Mouse (Mus musculus) heart, embryonic 12.5 days (tissue): ENCODE measurements around the gene Cytip. TPM values are rescaled to one million over a fixed set of nuclear protein-coding genes. Genes with fewer than 3 reads are reported as not detected.
A peak's percentile ranks its signal among the peaks of the same experiment; 100 is the strongest.

Experiments used
- ATAC-seq: fragments of 200-750 bp; cut with Nextera tagmentation; 2 replicates; pipeline ENCODE4 v1.8.0; 2017; ENCODE audit warnings: moderate TSS enrichment, moderate library complexity; ENCODE audit not compliant: insufficient number of reproducible peaks, low FRiP score
- H3K27ac ChIP-seq: fragments of 300-500 bp; sonication (generic); 2 replicates; pipeline ENCODE4 v1.5.1; 2016; ENCODE audit warnings: mild to moderate bottlenecking, moderate library complexity; ENCODE audit not compliant: poor library complexity, severe bottlenecking
- H3K27me3 ChIP-seq: fragments of 300-500 bp; sonication (generic); replicated peaks from 2 replicates; pipeline ENCODE4 v1.6.1; 2016; ENCODE audit warnings: mild to moderate bottlenecking, moderate library complexity
- H3K36me3 ChIP-seq: fragments of 300-500 bp; sonication (generic); 2 replicates; pipeline ENCODE4 v1.6.1; 2016; ENCODE audit warnings: mild to moderate bottlenecking, moderate library complexity
- H3K4me1 ChIP-seq: fragments of 300-500 bp; sonication (generic); replicated peaks from 2 replicates; pipeline ENCODE4 v1.6.1; 2016; ENCODE audit warnings: mild to moderate bottlenecking
- H3K4me2 ChIP-seq: fragments of 300-500 bp; sonication (generic); 2 replicates; pipeline ENCODE4 v1.6.1; 2016; ENCODE audit warnings: mild to moderate bottlenecking, moderate library complexity
- H3K4me3 ChIP-seq: fragments of 300-500 bp; sonication (generic); 2 replicates; pipeline ENCODE4 v1.5.1; 2016; ENCODE audit warnings: mild to moderate bottlenecking
- H3K9ac ChIP-seq: fragments of 300-500 bp; sonication (generic); 2 replicates; pipeline ENCODE4 v1.6.1; 2016; ENCODE audit warnings: mild to moderate bottlenecking, moderate library complexity
- H3K9me3 ChIP-seq: fragments of 300-500 bp; sonication (generic); replicated peaks from 2 replicates; pipeline ENCODE4 v1.6.1; 2016; ENCODE audit warnings: mild to moderate bottlenecking, moderate library complexity
- WGBS: fragments of 180-500 bp; shearing (Covaris S2); methylation state at CpG from one replicate; pipeline ENCODE4 v1.1.7; 2016; 5-methylcytosine and 5-hydroxymethylcytosine counted together
- polyA plus RNA-seq: library from polyadenylated mRNA; unstranded; fragments of >200 nt; fragmentation: Nextera tagmentation; extraction: Ambion mirVana; gene quantifications from 2 replicates; pipeline ENCODE4 v1.2.1, GENCODE M21; 2016

Gene Cytip
- polyA plus RNA-seq, 1 experiment from 2014 or later, result 0.27 TPM

DNA sequence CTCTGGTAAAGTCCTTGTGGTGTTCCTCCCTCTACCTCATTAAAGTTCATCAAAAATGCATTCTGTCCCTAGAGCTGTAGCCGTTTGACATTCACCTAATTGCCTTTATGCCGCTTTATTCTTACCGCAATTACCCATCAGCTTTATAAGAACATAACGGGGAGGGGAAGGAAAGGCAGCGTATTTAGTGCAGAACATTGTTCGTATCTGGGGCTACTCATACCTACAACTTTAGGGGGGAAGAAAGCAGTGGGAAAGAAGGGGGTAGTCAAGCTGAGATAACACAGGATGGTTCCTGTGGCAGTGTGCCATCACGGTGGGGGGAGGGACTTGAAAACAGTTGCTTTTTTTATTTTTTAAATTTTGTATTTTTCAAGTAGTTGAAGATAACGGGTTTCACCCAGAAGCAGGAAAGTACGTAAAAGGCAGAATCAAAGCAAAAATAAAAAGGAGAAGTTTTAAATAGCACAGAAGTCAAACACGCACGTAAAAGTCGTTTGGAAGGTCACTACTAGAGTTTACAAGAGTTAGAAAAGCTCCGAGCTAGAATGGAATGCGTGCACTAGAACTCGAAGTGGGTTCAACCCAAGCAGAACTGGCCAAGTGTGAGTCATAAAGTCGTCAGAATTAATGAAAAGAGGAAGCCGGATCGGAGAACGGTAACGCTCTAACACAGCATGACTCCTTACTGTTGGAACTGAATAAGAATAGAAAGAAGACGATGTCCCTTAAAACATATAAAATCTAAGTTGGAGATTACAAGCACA is 34.6 kb downstream of the Cytip start:
- H3K9ac ChIP-seq, result no peak overlapping the region
- WGBS, result 74% methylated on average over 21 of the region's 21 CpGs
- no peak overlapping the region for H3K4me3 ChIP-seq
- H3K4me1 ChIP-seq, result peaks cover 12% of the 10 kb centered on the region; the same call in 1 of the 2 replicates
- H3K27me3 ChIP-seq, result no peaks in the 10 kb centered on the region
- no peaks in the 10 kb centered on the region for H3K36me3 ChIP-seq
- H3K9me3 ChIP-seq, result no peaks in the 10 kb centered on the region
- H3K27ac ChIP-seq, result no peak overlapping the region
- H3K4me2 ChIP-seq, result no peak overlapping the region
- ATAC-seq, result no peak

DNA sequence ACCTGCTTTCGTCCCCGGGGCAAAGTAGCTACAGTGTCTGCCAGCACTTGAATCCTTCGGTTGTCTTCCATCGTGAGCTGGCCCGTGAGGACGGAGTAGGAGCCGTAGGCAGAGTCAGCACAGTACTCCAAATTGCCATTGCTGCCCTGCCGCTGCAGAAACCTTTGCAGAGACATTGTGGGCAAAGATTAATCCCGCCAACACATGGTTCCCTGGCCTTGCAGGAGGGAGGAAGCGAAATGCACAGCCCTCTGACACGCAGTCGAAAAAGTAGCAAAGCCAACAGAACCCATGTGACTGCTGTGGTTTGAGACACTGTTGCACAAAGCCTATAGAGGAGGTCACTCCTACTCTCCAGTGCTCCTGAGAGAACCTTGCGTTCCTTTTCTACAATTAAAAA is 35.5 kb downstream of the Cytip start:
- no peak overlapping the region for H3K4me3 ChIP-seq
- no peaks in the 10 kb centered on the region for H3K9me3 ChIP-seq
- 0 out of 2 replicates have a peak, but pooled peaks cover 6% of the 10 kb centered on the region for H3K4me1 ChIP-seq
- no peak overlapping the region for H3K27ac ChIP-seq
- H3K36me3 ChIP-seq, result no peaks in the 10 kb centered on the region
- no peak overlapping the region for H3K4me2 ChIP-seq
- H3K9ac ChIP-seq, result no peak overlapping the region
- 85% methylated on average over 13 of the region's 13 CpGs for WGBS
- H3K27me3 ChIP-seq, result no peaks in the 10 kb centered on the region
- ATAC-seq, result no peak

DNA sequence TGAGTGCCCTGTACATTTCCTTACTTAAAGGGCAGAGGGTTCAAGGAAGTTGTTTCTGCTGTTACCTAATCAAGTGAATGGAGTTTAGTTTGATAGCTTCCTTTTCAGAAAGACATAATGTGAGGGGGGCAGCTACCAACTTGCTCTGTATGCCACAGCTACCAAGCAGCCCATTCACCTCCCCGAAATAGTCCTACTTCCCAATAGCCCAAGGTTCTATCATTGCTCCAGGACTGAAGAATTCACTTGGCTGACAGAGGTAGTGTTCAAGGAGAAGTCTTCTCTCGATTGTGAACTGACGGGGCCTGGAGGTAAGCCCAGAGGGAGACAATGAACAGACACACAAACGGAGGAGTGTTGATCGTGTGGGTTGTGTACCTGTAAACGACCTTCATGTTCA is 36.2 kb downstream of the Cytip start:
- Histone ChIP-seq H3K4me2 (no peak overlapping the region), H3K9ac (no peak overlapping the region), H3K4me3 (no peak overlapping the region), H3K4me1 (0 out of 2 replicates have a peak, but pooled peaks cover 6% of the 10 kb centered on the region), H3K9me3 (no peaks in the 10 kb centered on the region), H3K27ac (no peak overlapping the region), H3K36me3 (no peaks in the 10 kb centered on the region), H3K27me3 (no peaks in the 10 kb centered on the region)
- WGBS, result 82% methylated on average over 6 of the region's 6 CpGs
- no peak for ATAC-seq

DNA sequence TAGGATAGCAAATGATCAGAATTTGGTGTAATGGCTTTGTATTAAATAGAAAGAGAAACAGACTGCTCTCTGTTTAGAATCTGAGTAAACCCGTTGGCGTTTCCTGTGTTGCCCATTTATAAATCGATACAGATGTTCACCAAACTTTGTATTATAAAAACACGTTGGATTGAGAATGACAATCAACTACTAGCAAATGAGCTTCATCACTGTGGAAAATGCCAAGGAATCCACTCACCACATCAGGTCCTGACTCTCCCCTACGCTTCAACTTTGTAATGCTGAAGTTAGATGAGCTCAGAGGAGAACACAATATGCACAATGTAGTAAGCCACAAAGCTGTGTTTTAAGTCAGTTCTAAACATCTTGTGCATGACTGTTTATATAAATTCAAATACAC is 36.8 kb downstream of the Cytip start:
- H3K4me3 ChIP-seq, result no peak overlapping the region
- H3K27ac ChIP-seq, result no peak overlapping the region
- ATAC-seq, result no peak
- H3K9ac ChIP-seq, result no peak overlapping the region
- WGBS, result 83% methylated on average over 5 of the region's 5 CpGs
- no peaks in the 10 kb centered on the region for H3K27me3 ChIP-seq
- H3K36me3 ChIP-seq, result no peaks in the 10 kb centered on the region
- no peak overlapping the region for H3K4me2 ChIP-seq
- 0 out of 2 replicates have a peak, but pooled peaks cover 6% of the 10 kb centered on the region for H3K4me1 ChIP-seq
- H3K9me3 ChIP-seq, result no peaks in the 10 kb centered on the region

DNA sequence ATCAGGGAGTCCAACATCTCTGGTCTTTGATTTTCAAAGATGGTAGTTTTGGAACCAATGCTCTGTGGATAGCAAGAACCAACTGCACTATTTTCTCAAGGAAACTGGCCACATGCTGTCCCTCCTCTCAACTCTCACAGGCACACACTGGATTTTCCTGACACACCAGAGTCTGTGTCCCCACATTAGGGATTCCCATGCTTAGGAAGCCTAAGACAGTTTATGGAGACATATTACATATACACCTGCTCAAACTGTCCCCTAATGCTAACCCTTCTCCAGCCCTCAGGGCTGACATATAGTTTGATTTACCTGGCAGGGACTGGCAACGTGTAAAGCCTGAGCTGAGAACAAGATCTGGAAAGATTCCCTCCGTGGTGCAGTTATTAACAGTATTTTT is 37.2 kb downstream of the Cytip start:
- H3K9ac ChIP-seq, result no peak overlapping the region
- ATAC-seq, result no peak
- no peak overlapping the region for H3K27ac ChIP-seq
- H3K4me1 ChIP-seq, result 0 out of 2 replicates have a peak, but pooled peaks cover 6% of the 10 kb centered on the region
- no peak overlapping the region for H3K4me2 ChIP-seq
- 84% methylated on average over 2 of the region's 2 CpGs for WGBS
- no peaks in the 10 kb centered on the region for H3K9me3 ChIP-seq
- H3K36me3 ChIP-seq, result no peaks in the 10 kb centered on the region
- no peaks in the 10 kb centered on the region for H3K27me3 ChIP-seq
- no peak overlapping the region for H3K4me3 ChIP-seq

DNA sequence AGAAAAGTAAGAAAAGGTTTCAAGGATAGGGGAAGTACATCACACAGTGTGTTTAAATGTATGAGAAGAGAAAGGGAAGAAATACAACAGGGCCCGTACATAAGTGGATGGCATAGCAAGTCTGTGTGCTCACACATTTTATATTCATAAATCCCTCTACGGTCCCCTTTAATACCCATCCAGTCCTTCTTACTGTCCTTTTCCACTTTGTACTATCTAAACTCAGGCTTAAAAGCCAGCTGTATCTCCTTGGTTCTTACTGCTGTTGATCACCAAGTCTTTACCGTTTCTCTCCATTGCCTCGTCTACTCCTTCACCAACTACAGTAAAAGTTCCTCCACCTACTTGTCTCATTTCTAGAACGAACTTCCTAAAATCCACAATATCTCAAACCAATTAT is 37.9 kb downstream of the Cytip start:
- no peak overlapping the region for H3K4me3 ChIP-seq
- no peak for ATAC-seq
- H3K9ac ChIP-seq, result no peak overlapping the region
- no peak overlapping the region for H3K27ac ChIP-seq
- no peaks in the 10 kb centered on the region for H3K36me3 ChIP-seq
- no peaks in the 10 kb centered on the region for H3K27me3 ChIP-seq
- no peak overlapping the region for H3K4me2 ChIP-seq
- WGBS, result 86% methylated on average over 5 of the region's 5 CpGs
- 0 out of 2 replicates have a peak, but pooled peaks cover 6% of the 10 kb centered on the region for H3K4me1 ChIP-seq
- H3K9me3 ChIP-seq, result no peaks in the 10 kb centered on the region

DNA sequence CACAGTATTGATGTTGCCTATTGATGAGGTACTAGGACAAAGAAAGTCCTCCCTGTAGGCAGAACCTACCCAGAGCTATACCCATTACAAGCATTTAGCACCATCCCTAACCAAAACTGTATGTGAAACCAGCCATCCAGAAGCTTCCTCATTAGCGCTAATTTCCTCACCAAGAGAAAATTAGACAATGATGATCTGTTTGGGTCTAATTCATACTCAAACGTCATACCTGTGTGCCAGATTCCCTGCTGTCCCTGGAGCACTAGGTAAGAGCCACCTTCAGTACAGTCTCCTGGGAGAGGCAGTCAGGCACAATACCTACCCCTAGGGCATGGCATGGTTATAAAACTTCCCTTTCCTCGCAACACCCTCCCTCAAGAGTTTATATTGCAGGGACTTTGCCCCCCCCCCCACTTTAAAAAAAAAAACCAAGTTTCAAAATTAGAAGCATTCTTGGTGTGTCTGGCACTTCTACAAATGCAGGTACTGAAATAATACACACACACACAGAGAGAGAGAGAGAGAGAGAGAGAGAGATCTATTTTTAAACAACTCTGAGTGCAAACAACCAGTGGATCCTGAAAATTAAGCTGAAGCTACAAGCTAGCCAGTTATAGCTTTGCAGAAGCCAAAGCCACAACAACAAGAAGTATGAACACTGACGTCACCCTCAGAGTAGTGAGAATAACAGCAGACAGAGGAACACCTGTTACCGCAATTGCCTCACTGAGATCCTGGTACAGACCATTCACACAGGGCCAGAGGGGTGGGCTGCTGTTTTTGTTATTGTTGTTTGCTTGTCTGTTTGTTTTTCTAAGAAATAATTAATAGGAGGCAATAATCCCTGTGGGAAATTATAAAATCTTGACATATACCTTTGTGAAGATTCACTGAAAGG is 38.6 kb downstream of the Cytip start:
- Histone ChIP-seq H3K36me3 (no peaks in the 10 kb centered on the region), H3K4me1 (0 out of 2 replicates have a peak, but pooled peaks cover 6% of the 10 kb centered on the region), H3K9me3 (no peaks in the 10 kb centered on the region), H3K4me3 (no peak overlapping the region), H3K27me3 (no peaks in the 10 kb centered on the region), H3K9ac (no peak overlapping the region), H3K4me2 (no peak overlapping the region), H3K27ac (no peak overlapping the region)
- ATAC-seq, result no peak
- 71% methylated on average over 5 of the region's 5 CpGs for WGBS

DNA sequence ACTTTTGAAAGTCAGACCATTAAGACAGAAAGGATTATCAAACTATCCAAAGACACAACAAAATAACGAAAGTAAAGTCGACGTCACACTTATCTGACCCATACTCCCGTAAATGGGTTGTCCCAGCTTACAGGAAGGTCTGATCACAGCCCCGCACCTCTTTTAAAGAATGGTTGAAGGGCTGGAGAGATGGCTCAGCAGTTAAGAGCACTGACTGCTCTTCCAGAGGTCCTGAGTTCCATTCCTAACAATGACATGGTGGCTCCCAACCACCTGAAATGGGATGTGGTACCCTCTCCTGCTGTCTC is 39.3 kb downstream of the Cytip start:
- H3K27ac ChIP-seq, result no peak overlapping the region
- H3K4me1 ChIP-seq, result 0 out of 2 replicates have a peak, but pooled peaks cover 6% of the 10 kb centered on the region
- no peak overlapping the region for H3K4me3 ChIP-seq
- no peaks in the 10 kb centered on the region for H3K27me3 ChIP-seq
- ATAC-seq, result no peak
- 63% methylated on average over 5 of the region's 5 CpGs for WGBS
- no peak overlapping the region for H3K4me2 ChIP-seq
- H3K36me3 ChIP-seq, result no peaks in the 10 kb centered on the region
- H3K9me3 ChIP-seq, result no peaks in the 10 kb centered on the region
- H3K9ac ChIP-seq, result no peak overlapping the region

DNA sequence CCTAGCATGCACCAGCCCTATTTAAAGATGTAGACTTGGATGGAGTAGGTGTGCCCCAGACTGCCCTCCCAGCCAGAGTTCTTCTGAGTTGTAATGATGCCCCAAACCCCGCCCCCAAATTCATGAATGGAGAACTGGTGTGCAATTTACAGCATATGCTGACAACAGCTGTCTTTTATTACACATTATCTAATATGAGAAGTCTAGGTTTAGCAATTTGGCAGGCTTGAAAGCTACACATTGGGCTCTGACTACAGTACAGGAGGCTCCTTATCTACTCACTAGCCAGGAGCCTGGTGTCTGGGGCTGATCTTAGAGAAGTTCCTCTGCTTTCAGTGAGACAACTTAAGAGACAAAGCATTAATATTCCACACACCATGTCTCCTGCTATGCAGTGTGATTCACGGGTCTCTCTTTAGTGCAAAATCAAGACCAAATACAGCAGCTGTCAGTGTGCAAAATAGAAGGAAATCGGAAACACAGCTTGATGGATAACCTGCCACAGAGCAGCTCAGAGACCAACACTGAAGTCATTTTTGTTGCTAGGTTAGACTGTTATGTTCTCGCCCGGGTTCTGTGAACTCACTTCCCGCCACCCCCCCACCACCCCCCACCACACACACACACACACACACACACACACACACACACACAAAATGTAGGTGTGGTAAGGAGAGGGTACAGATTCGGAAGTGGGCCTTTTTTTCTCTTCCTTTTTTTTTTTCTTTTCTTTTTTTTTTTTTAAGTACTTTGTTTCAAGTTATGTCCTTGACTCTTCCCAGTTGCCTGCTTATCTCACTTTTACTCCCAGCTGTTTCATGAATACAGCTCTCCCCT is 39.8 kb downstream of the Cytip start:
- ATAC-seq, result peak; percentile 51; the same call in 1 of the 2 replicates
- no peak overlapping the region for H3K4me2 ChIP-seq
- H3K36me3 ChIP-seq, result no peaks in the 10 kb centered on the region
- 64% methylated on average over 7 of the region's 7 CpGs for WGBS
- H3K27ac ChIP-seq, result no peak overlapping the region
- H3K27me3 ChIP-seq, result no peaks in the 10 kb centered on the region
- 0 out of 2 replicates have a peak, but pooled peaks cover 6% of the 10 kb centered on the region for H3K4me1 ChIP-seq
- no peaks in the 10 kb centered on the region for H3K9me3 ChIP-seq
- no peak overlapping the region for H3K4me3 ChIP-seq
- H3K9ac ChIP-seq, result no peak overlapping the region

DNA sequence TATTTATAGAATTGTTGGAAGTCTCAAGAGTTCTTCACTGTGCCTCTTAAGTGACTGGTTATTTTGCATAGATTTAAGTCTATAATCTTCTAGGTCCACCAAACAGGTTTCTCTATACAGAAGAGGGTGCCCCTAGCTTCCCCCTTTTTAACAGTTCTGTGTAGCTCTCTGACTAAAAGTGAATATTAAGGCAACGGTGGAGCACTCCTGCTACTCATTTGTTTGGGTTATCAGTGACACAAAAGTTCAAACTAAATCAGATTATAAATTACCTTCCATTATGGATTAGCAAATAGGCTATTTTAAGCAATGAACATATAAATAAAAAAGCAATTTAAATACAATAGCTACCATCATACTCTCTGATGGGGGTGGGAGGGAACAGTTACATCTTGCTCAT is 40.8 kb downstream of the Cytip start:
- Histone ChIP-seq H3K4me3 (no peak overlapping the region), H3K27me3 (no peaks in the 10 kb centered on the region)

More for the DNA sequence above, 40.8 kb downstream of the Cytip start:
- Histone ChIP-seq H3K9ac (no peak overlapping the region), H3K4me2 (no peak overlapping the region), H3K9me3 (no peaks in the 10 kb centered on the region), H3K36me3 (no peaks in the 10 kb centered on the region), H3K4me1 (0 out of 2 replicates have a peak, but pooled peaks cover 6% of the 10 kb centered on the region), H3K27ac (no peak overlapping the region)
- 65% methylated on average over 1 of the region's 1 CpGs for WGBS
- ATAC-seq, result no peak
